Mouse (Mus musculus) spleen, postnatal 36 days (tissue): ENCODE measurements at regions not wholly inside any gene's neighbourhood (a gene's known extent, or its start where the extent isn't known, plus 50 kb on each side); places are given as distances from the start of the nearest gene placed in this dataset.

Experiments
- DNase-seq, 2 experiments: peaks; one replicate each; pipeline ENCODE4 v3.0.0; 2022; ENCODE audit warnings: low spot score in 2 of 2, mixed read lengths in 1 of 2

GRCm38 (mm10) chr12:12509164-12509937 lies 247.4 kb downstream of the Fam49a start:
- DNase-seq: no peak

GRCm38 (mm10) chr12:12508487-12509125 lies 246.7 kb downstream of the Fam49a start:
- no peak for DNase-seq

GRCm38 (mm10) chr12:12506671-12507070 lies 244.7 kb downstream of the Fam49a start:
- no peak for DNase-seq

DNA sequence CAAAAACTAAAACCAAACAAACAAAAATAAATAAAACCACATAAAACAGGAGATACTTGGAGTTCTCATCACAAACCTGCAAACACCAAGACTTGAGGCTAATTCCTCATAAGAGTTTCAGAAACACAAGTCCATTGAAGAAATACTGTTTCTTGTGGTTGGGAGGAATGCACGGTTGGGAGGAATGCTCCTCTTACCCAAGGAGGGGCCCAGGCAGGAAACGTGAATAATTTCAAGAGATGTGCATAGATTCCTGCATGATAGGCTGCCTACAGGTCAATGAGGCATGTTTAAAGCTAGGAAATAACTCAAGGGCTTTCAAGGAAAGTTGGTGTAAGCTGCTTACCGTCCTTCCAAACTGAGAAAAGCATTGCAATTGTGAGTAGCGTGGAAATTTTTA lies 243.7 kb downstream of the Fam49a start:
- DNase-seq: no peak

DNA sequence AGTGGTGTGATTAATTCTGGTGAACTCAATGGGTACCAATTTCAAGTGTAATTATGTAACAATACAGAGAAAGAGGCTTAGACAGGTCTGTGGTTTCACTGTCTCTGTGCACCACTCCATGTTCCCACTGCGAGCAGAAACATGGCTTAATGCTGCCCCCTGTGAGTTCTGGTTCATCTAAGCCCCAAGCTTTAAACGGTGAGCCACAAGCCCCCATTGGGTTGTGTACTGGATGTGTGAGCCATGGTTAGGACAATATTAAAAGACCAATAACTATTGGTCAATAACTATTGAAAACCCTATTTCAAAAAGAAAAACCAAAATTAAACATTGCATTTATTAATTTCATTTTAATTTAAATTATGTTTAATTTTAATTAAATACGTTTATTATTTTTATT lies 238.0 kb downstream of the Fam49a start:
- DNase-seq: no peak

- no peak for DNase-seq
Measured at GRCm38 (mm10) chr12:12498621-12499020, 236.7 kb downstream of the Fam49a start.

DNA sequence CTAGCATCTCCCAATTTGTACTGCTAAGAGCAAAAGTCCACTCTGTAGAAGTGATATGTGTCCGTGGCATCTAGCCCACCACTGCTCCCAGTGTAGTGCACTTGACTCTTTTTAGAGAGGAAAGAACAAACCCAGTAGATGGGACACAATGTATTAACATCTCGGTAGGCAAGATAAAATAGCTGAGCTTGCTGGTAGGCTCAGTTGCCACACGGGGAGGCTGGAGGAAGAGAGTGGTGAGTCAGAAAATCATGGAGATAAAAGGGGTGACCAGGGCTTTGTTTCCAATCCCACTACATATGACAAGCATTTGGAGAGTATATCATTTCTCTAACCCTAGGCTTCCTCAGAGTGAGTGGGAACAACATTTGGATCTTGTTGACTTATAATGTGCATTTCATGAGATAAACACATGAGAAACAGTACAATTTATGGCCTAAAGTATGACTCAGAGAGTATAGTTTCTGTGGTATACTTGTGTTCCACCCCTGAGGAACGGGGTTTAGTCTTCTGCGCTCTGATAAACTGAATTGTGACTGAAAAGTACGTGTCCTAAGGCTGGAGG lies 235.4 kb downstream of the Fam49a start:
- no peak for DNase-seq

DNA sequence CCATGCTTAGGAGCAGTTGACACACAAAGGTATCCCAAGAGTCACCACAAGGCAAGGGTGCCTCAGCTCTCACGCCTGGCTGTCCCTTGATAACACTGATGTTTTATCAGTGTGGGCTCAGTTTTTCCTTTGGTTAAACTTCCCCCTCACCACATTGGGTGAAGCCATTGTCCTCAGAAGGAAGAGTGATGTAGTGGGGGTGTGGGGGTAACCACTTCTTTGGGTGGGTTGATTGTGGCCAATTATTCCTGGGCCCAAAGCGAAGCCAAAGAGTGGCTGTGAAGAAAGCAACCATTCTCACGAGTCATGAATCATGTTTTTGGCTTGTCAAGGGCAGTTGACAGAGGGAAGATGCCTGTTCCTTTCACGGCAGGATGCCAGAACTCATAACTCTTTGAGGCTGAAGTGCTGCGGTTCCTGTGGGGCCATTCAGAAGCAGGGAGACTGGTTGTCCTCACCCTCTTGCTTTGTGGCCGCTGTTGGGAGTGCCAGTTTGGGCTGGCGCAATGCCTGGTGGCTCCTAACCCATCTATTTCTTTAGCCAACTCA lies 234.7 kb downstream of the Fam49a start:
- peak; percentile 6 to 16 for DNase-seq

- DNase-seq: no peak
Measured at GRCm38 (mm10) chr12:12490173-12490572, 228.2 kb downstream of the Fam49a start.

DNA sequence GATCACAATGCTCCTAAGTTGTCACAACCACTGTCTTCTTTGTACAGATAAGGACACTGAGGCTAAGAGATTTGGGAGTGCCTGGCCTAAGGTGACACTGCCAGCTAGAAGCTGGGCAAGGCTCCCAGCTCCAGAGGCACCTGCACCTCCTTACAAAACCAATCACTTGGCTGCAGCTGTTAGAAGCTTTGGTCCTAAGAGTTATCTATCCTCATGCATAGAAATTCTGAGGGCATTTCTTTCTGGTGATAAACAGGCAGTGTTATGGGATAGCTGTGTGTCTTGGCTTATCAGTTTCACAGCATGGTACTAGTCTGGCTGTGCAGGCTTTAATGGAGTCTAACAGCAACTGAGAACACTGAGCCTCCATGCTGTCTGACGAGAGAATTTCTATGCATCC lies 226.2 kb downstream of the Fam49a start:
- DNase-seq: peak; percentile 19 to 45

DNA sequence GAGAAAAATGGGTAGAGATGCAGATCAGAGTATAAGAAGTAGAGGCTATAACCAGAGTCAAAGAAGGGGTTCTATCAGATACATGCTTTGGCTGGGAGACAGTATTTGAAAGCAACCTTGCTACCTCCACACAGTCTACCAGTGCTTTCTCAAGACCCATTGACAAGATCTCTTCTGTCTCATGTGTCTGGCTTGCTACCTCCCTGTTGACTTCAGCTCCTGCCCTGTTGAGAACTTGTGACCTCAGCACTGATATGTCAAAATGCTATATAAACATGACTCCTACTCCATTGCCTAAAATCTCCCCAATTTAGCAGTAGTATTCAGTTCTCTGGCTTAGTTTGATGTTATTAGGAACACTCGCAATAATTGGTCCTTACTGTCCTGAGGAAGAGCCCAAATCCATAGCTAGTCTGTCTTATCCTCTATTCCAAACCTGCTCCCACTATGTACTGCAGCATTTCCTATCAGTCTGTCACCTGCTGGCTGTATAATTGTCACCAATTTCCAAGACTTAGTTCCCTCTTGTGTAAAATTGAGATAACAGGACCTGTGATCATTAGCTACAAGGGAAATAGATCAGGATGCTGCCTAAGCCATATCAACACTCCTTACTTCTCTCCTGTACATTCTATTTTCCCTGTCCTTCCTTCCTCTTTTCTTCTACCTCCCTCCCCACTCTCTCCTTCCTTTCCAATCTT lies 224.9 kb downstream of the Fam49a start:
- no peak for DNase-seq

- DNase-seq: no peak
Measured at GRCm38 (mm10) chr12:12484921-12485680, 223.2 kb downstream of the Fam49a start.

- no peak for DNase-seq
Measured at GRCm38 (mm10) chr12:12480451-12480850, 218.5 kb downstream of the Fam49a start.

DNA sequence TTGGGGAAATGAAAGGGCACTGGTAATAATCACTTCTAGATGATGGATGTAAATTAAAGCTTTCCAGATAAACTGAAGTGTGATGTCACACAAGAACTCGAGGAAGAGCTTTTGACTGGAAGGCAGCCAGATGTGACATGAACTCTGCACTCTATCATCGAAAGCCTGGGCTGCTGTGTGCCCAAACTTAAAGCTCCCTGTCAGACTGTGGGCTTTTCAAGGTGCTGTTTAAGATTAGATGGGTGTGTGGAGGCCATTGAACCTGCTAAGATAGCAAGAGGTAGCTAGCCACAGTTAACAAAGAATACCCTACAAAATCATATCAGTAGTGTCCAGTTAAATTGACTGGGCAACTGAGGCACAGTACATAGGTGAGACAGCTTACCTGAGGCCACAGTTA lies 190.1 kb downstream of the Fam49a start:
- DNase-seq: no peak

DNA sequence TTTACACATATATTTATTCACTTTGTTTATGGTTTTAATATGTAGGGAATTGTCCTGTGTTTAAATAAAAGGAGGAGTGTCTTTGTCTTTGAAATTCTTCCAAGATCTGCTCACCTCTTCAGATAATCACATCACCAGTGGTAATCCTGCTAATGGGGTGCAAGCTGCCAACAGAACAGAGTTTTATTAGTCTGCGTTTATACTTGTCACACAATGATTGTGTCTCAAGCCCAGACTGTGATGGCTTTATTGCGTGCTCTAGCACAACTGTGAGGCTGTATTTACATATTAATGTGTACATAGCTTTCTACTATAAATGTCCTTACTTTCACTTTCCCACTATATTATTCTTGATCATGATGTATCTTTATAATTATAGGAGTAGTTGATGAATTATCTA lies 184.8 kb downstream of the Fam49a start:
- DNase-seq: no peak

- DNase-seq: no peak
Measured at GRCm38 (mm10) chr12:12446281-12446680, 184.3 kb downstream of the Fam49a start.

GRCm38 (mm10) chr12:12442872-12443271 lies 180.9 kb downstream of the Fam49a start:
- DNase-seq: no peak

DNA sequence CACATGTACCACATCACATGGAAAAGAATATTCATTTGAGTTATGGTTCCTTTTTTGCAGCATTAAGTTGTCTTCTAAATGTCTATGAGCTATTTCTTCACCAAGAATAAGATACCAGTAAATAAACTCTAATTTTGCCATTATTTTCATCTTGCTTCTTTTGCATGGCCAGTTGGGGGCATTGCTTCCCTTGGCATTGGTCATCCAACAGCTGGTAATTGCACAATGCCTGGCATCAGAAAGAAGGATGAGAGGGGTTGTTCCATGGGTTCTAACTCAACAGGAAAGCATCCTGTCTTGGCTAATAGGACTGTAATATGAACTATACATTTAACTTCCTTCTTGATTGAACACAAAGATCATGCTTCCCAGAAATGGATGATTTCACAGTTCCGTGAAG lies 174.4 kb downstream of the Fam49a start:
- DNase-seq: no peak

- DNase-seq: no peak
Measured at GRCm38 (mm10) chr12:12432597-12432996, 170.7 kb downstream of the Fam49a start.
